Mouse (Mus musculus): ENCODE measurements at regions not wholly inside any gene's neighbourhood (a gene's known extent, or its start where the extent isn't known, plus 50 kb on each side); places are given as distances from the start of the nearest gene placed in this dataset.

DNA sequence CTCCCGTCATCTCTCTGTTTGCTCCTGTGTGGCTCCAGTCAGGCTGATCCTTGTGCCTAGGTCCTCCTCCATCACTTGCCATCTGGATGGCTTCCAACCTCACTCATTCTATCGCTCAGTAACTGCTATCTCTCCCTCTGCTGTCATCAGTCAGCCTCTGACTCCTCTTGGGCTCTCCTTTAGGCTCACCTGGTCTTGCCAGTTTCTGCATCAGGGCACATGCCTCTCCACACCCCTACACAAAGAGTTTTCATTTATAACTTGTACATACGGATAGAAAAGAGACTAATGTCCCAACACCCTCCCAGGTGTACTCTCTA is 2664.7 kb upstream of the Lrrc6 start:
- no peak for DNase-seq
- intact Hi-C loops (cut with DNase I): loop anchor here (5.0 kb wide), 1 partner anchor 58 kb away; no protein-coding TSS in a partner anchor

DNA sequence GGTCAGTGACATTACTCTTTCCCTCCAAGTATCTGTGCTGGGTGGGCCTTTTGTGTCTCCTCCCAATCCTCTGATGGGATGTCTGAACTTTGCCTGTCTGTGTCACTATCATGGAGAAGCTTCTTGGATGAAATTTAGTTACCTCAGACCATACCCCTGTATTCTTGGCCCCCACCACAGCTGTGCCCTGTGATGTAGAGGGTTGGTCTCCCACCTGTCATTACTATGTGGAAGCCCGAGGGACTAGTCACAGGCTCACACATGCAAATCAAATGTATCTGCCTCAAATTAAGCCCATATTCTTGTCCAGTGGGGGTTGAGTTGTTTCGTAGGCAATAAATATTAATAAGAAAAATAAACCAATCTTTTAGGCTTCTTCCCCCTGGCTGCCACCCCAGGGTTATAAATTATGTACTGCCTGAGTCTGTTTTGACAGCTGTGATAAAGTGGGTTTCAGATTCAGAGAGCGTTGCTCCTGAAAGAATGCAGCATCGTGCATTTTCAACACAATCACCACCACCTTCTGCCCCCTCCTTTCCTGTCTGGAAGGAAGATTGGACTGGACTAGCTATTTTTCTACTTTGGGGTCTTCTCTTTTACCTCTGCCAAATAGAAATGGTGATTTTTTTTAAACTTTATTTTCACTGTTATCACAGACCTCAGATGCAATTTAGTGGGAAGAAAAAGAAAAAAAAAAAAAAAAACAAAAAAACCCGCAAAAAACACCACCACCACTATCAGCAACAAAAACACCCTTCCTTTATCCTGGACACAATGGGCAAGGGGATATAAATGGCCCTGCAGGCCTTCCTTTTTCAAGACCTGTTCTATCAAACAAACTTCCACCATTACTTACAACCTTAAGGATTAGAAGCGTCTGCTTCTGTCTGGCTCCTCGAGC is 2664.1 kb upstream of the Lrrc6 start:
- intact Hi-C loops (cut with DNase I): loop anchor here (5.0 kb wide), 1 partner anchor 58 kb away; no protein-coding TSS in a partner anchor
- DNase-seq: no peak

DNA sequence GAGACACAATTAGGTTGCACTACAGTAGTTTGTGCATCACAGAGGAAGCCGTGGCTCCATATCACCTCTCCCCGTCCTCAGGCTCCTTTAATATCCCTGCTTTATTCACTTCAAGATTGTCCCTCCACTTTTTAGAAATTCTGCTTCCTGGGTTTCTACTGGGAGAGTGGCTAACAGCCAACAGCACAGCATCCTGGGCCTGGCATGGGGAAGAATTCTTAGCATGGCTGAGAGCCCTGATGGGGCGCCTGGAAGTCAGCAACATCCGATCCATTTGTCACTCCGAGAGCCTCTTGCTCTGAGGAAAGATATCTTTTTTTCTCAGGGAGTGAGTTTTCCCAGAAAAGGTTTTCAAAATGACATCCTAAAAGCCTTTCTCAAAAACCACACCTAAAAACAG is 2660.3 kb upstream of the Lrrc6 start:
- no peak for DNase-seq

DNA sequence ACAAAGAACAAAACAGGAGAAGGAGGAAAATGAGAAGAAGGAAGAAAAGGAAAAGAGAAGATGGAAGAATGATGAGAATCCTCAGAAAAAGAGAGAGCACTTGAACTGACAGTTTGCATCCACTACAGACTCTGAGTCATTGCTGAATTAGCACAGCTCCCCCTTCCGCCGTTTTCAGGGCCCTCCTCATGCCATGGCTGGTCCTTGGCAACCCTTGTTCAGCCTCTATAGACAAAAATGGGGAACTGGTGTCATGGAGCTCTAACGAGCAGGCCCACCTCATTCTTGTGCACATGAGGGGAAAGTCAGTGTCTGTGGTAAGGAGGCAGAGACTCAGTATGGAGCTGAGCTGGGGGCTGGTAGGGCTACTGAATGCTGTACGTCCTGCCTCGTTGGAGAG is 2657.4 kb upstream of the Lrrc6 start:
- DNase-seq: no peak
- intact Hi-C loops (cut with DNase I): no loop called here

More for the DNA sequence above, 2660.3 kb upstream of the Lrrc6 start:
- intact Hi-C loops (cut with DNase I): no loop called here
